Mouse (Mus musculus) olfactory bulb, adult 2 months (tissue): ENCODE results near the gene Pkmyt1.
A peak's percentile ranks its signal among the peaks of the same experiment; 100 is the strongest.

Source experiments
- CTCF ChIP-seq: fragments of 200-500 bp; IDR thresholded peaks from 2 replicates; pipeline ENCODE4 v1.5.1; 2012; ENCODE audit warnings: low read depth, mild to moderate bottlenecking, low read length, moderate library complexity; ENCODE audit not compliant: insufficient read depth
- POLR2A ChIP-seq: fragments of 200-500 bp; IDR thresholded peaks from 2 replicates; pipeline ENCODE4 v1.6.1; 2012; ENCODE audit warnings: mild to moderate bottlenecking, low read depth, low read length, moderate library complexity; ENCODE audit not compliant: insufficient read depth

DNA sequence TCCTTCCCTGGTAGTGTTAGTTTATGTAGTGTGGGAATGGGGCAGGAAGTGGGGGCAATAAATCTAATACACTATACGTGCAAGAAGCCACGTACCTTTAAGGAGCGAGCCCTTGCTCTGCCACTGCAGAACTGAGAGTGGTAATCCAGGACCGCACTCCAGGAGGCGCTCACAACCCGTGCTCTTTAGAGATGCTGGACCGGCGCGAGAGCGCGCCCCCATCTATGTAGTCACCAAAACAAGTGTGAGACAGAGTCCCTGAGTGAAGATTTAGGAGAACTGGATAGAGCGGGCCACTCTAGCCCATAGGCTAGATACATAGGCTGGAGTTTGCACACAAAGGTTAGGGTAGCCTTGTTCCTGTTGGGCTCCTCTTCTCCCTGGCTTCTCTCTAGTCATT is 48.0 kb downstream of the Pkmyt1 start:
- TF ChIP-seq CTCF (peak; percentile 71), POLR2A (no peak)
